Mouse (Mus musculus) heart, embryonic 15.5 days (tissue): ENCODE data around the gene Vav3. TPM values are rescaled to one million over a fixed set of nuclear protein-coding genes. Genes with fewer than 3 reads are reported as not detected.
"Not testable (repeated sequence)": the region's sequence is repeated elsewhere in the genome, so short reads cannot be mapped to it uniquely, and the experiment has no call there.

ENCODE experiments used
- ATAC-seq: fragments of 200-750 bp; cut with Nextera tagmentation; replicated peaks from 2 replicates; pipeline ENCODE4 v1.8.0; 2017; ENCODE audit warnings: low read depth, moderate TSS enrichment; ENCODE audit not compliant: insufficient number of reproducible peaks, insufficient read depth, low FRiP score
- H3K27ac ChIP-seq: fragments of 300-500 bp; sonication (generic); 2 replicates; pipeline ENCODE4 v1.5.1; 2015; ENCODE audit warnings: mild to moderate bottlenecking, inconsistent platforms
- H3K27me3 ChIP-seq: fragments of 300-500 bp; sonication (generic); 2 replicates; pipeline ENCODE4 v1.6.1; 2015; ENCODE audit warnings: inconsistent platforms
- H3K36me3 ChIP-seq: fragments of 300-500 bp; sonication (generic); 2 replicates; pipeline ENCODE4 v1.6.1; 2015; ENCODE audit warnings: mild to moderate bottlenecking, inconsistent platforms
- H3K4me1 ChIP-seq: fragments of 300-500 bp; sonication (generic); replicated peaks from 2 replicates; pipeline ENCODE4 v1.6.1; 2015; ENCODE audit warnings: inconsistent platforms
- H3K4me2 ChIP-seq: fragments of 300-500 bp; sonication (generic); 2 replicates; pipeline ENCODE4 v1.6.1; 2015; ENCODE audit warnings: inconsistent platforms, mild to moderate bottlenecking, moderate library complexity
- H3K4me3 ChIP-seq: fragments of 300-500 bp; sonication (generic); 2 replicates; pipeline ENCODE4 v1.5.1; 2015; ENCODE audit warnings: mild to moderate bottlenecking, inconsistent platforms
- H3K9ac ChIP-seq: fragments of 300-500 bp; sonication (generic); 2 replicates; pipeline ENCODE4 v1.6.1; 2015; ENCODE audit warnings: mild to moderate bottlenecking, inconsistent platforms
- H3K9me3 ChIP-seq: fragments of 300-500 bp; sonication (generic); replicated peaks from 2 replicates; pipeline ENCODE4 v1.6.1; 2016; ENCODE audit warnings: inconsistent platforms
- WGBS: fragments of 180-500 bp; shearing (Covaris S2); methylation state at CpG from one replicate; pipeline ENCODE4 v1.1.7; 2015; ENCODE audit warnings: mixed read lengths; 5-methylcytosine and 5-hydroxymethylcytosine counted together
- polyA plus RNA-seq: library from polyadenylated mRNA; unstranded; fragments of >200 nt; fragmentation: Nextera tagmentation; extraction: Ambion mirVana; gene quantifications from 2 replicates; pipeline ENCODE4 v1.2.1, GENCODE M21; 2015

Vav3 gene
- polyA plus RNA-seq, 1 experiment from 2014 or later: 7.4 TPM

- Histone ChIP-seq H3K9ac (no peak overlapping the region), H3K4me3 (no peak overlapping the region), H3K9me3 (no peaks in the 10 kb centered on the region), H3K27ac (no peak overlapping the region), H3K27me3 (no peaks in the 10 kb centered on the region), H3K4me2 (no peak overlapping the region), H3K4me1 (no peaks in the 10 kb centered on the region), H3K36me3 (no peaks in the 10 kb centered on the region)
- ATAC-seq: no peak
- WGBS: 72% methylated on average over 3 of the region's 3 CpGs
Observed at GRCm38 (mm10) chr3:109444077-109444476, 103.6 kb downstream of the Vav3 start.

GRCm38 (mm10) chr3:109446903-109447302 lies 106.5 kb downstream of the Vav3 start:
- Histone ChIP-seq H3K27me3 (no peaks in the 10 kb centered on the region), H3K9ac (no peak overlapping the region), H3K36me3 (no peaks in the 10 kb centered on the region), H3K9me3 (no peaks in the 10 kb centered on the region), H3K4me2 (no peak overlapping the region), H3K4me1 (no peaks in the 10 kb centered on the region), H3K27ac (no peak overlapping the region), H3K4me3 (no peak overlapping the region)
- 56% methylated on average over 4 of the region's 4 CpGs for WGBS
- no peak for ATAC-seq

- H3K4me3 ChIP-seq, ATAC-seq: not testable (repeated sequence)
- WGBS: 78% methylated on average over 5 of the region's 5 CpGs
Observed at GRCm38 (mm10) chr3:109448249-109448648, 107.8 kb downstream of the Vav3 start.

GRCm38 (mm10) chr3:109451966-109452365 lies 111.5 kb downstream of the Vav3 start:
- H3K27ac ChIP-seq: no peak overlapping the region
- H3K27me3 ChIP-seq: no peaks in the 10 kb centered on the region
- H3K9ac ChIP-seq: no peak overlapping the region
- ATAC-seq: no peak
- WGBS: 55% methylated on average over 2 of the region's 2 CpGs
- no peaks in the 10 kb centered on the region for H3K9me3 ChIP-seq
- H3K4me1 ChIP-seq: 0 out of 2 replicates have a peak, but pooled peaks cover 3% of the 10 kb centered on the region
- H3K4me2 ChIP-seq: no peak overlapping the region
- no peak overlapping the region for H3K4me3 ChIP-seq
- no peaks in the 10 kb centered on the region for H3K36me3 ChIP-seq

More at GRCm38 (mm10) chr3:109448249-109448648, 107.8 kb downstream of the Vav3 start:
- not testable (repeated sequence) for H3K9me3 ChIP-seq, H3K4me1 ChIP-seq, H3K9ac ChIP-seq, H3K27me3 ChIP-seq, H3K27ac ChIP-seq, H3K36me3 ChIP-seq, H3K4me2 ChIP-seq

- no peak for ATAC-seq
- no peaks in the 10 kb centered on the region for H3K27me3 ChIP-seq
- H3K27ac ChIP-seq: no peak overlapping the region
- no peaks in the 10 kb centered on the region for H3K36me3 ChIP-seq
- 26% methylated on average over 1 of the region's 1 CpGs for WGBS
- H3K4me2 ChIP-seq: no peak overlapping the region
- no peak overlapping the region for H3K9ac ChIP-seq
- no peak overlapping the region for H3K4me3 ChIP-seq
- no peaks in the 10 kb centered on the region for H3K9me3 ChIP-seq
- 0 out of 2 replicates have a peak, but pooled peaks cover 3% of the 10 kb centered on the region for H3K4me1 ChIP-seq
Observed at GRCm38 (mm10) chr3:109454633-109455032, 114.2 kb downstream of the Vav3 start.

- ATAC-seq: no peak
- no peaks in the 10 kb centered on the region for H3K36me3 ChIP-seq
- H3K9ac ChIP-seq: no peak overlapping the region
- no peak overlapping the region for H3K4me2 ChIP-seq
- H3K27ac ChIP-seq: no peak overlapping the region
- H3K9me3 ChIP-seq: no peaks in the 10 kb centered on the region
- no peaks in the 10 kb centered on the region for H3K27me3 ChIP-seq
- 81% methylated on average over 1 of the region's 1 CpGs for WGBS
- no peak overlapping the region for H3K4me3 ChIP-seq
- 0 out of 2 replicates have a peak, but pooled peaks cover 3% of the 10 kb centered on the region for H3K4me1 ChIP-seq
Observed at GRCm38 (mm10) chr3:109456340-109456739, 115.9 kb downstream of the Vav3 start.

- Histone ChIP-seq H3K9me3 (no peaks in the 10 kb centered on the region), H3K27ac (no peak overlapping the region), H3K36me3 (no peaks in the 10 kb centered on the region), H3K4me1 (peaks cover 3% of the 10 kb centered on the region; the same call in 1 of the 2 replicates), H3K4me2 (no peak overlapping the region), H3K4me3 (no peak overlapping the region), H3K27me3 (no peaks in the 10 kb centered on the region), H3K9ac (no peak overlapping the region)
- ATAC-seq: no peak
- WGBS: 74% methylated on average over 6 of the region's 6 CpGs
Observed at GRCm38 (mm10) chr3:109463684-109464083, 123.2 kb downstream of the Vav3 start.

- H3K36me3 ChIP-seq: no peaks in the 10 kb centered on the region
- no peak for ATAC-seq
- WGBS: 77% methylated on average over 8 of the region's 8 CpGs
- no peaks in the 10 kb centered on the region for H3K27me3 ChIP-seq
- no peaks in the 10 kb centered on the region for H3K9me3 ChIP-seq
- H3K27ac ChIP-seq: no peak overlapping the region
- no peak overlapping the region for H3K4me3 ChIP-seq
- H3K4me1 ChIP-seq: peaks cover 10% of the 10 kb centered on the region
- H3K4me2 ChIP-seq: no peak overlapping the region
- H3K9ac ChIP-seq: no peak overlapping the region
Observed at GRCm38 (mm10) chr3:109464600-109464999, 124.1 kb downstream of the Vav3 start.

- Histone ChIP-seq H3K4me3 (no peak overlapping the region), H3K27me3 (no peaks in the 10 kb centered on the region), H3K9ac (no peak overlapping the region), H3K4me2 (no peak overlapping the region), H3K27ac (no peak overlapping the region), H3K4me1 (peaks cover 12% of the 10 kb centered on the region), H3K36me3 (no peaks in the 10 kb centered on the region), H3K9me3 (no peaks in the 10 kb centered on the region)
- ATAC-seq: no peak
Observed at GRCm38 (mm10) chr3:109466541-109466940, 126.1 kb downstream of the Vav3 start.

- no peaks in the 10 kb centered on the region for H3K27me3 ChIP-seq
- no peak for ATAC-seq
- H3K9ac ChIP-seq: no peak overlapping the region
- H3K27ac ChIP-seq: no peak overlapping the region
- 55% methylated on average over 4 of the region's 4 CpGs for WGBS
- no peak overlapping the region for H3K4me2 ChIP-seq
- H3K4me3 ChIP-seq: no peak overlapping the region
- H3K4me1 ChIP-seq: peaks cover 12% of the 10 kb centered on the region
- no peaks in the 10 kb centered on the region for H3K9me3 ChIP-seq
- H3K36me3 ChIP-seq: no peaks in the 10 kb centered on the region
Observed at GRCm38 (mm10) chr3:109467288-109467687, 126.8 kb downstream of the Vav3 start.

- no peaks in the 10 kb centered on the region for H3K36me3 ChIP-seq
- no peak overlapping the region for H3K27ac ChIP-seq
- no peaks in the 10 kb centered on the region for H3K27me3 ChIP-seq
- no peak overlapping the region for H3K4me2 ChIP-seq
- H3K9ac ChIP-seq: no peak overlapping the region
- H3K4me3 ChIP-seq: no peak overlapping the region
- WGBS: 40% methylated on average over 3 of the region's 3 CpGs
- 0 out of 2 replicates have a peak, but pooled peaks have one; percentile 67 for ATAC-seq
- no peaks in the 10 kb centered on the region for H3K9me3 ChIP-seq
- H3K4me1 ChIP-seq: peaks cover 12% of the 10 kb centered on the region
Observed at GRCm38 (mm10) chr3:109469465-109469864, 129.0 kb downstream of the Vav3 start.

- Histone ChIP-seq H3K4me2 (no peak overlapping the region), H3K27ac (no peak overlapping the region), H3K27me3 (no peaks in the 10 kb centered on the region), H3K9ac (no peak overlapping the region), H3K4me3 (no peak overlapping the region), H3K4me1 (peaks cover 12% of the 10 kb centered on the region), H3K9me3 (no peaks in the 10 kb centered on the region), H3K36me3 (no peaks in the 10 kb centered on the region)
- ATAC-seq: no peak
- 75% methylated on average over 1 of the region's 1 CpGs for WGBS
Observed at GRCm38 (mm10) chr3:109470651-109471255, 130.3 kb downstream of the Vav3 start.
